Mouse (Mus musculus) kidney, adult 2 months (tissue): ENCODE data around the gene Gzmn. TPM values are rescaled to one million over a fixed set of nuclear protein-coding genes. Genes with fewer than 3 reads are reported as not detected.
"Not testable (repeated sequence)": the region's sequence is repeated elsewhere in the genome, so short reads cannot be mapped to it uniquely, and the experiment has no call there.

Experiments
- DNase-seq: peaks from one replicate; pipeline ENCODE4 v3.0.0; 2021
- H3K27ac ChIP-seq: fragments of 200-500 bp; 2 replicates; pipeline ENCODE4 v1.5.1; 2012; ENCODE audit warnings: low read depth, low read length, control low read depth, inconsistent platforms; ENCODE audit not compliant: insufficient read depth
- H3K27me3 ChIP-seq: fragments of 200-500 bp; replicated peaks from 2 replicates; pipeline ENCODE4 v1.6.1; 2012; ENCODE audit warnings: mild to moderate bottlenecking, moderate library complexity, low read length, inconsistent platforms; ENCODE audit not compliant: control insufficient read depth, insufficient read depth
- H3K36me3 ChIP-seq: fragments of 200-500 bp; 2 replicates; pipeline ENCODE4 v1.6.1; 2012; ENCODE audit warnings: mild to moderate bottlenecking, moderate library complexity, low read length, inconsistent platforms; ENCODE audit not compliant: control insufficient read depth, insufficient read depth
- H3K4me1 ChIP-seq: fragments of 200-500 bp; 2 replicates; pipeline ENCODE4 v1.6.1; 2011; ENCODE audit warnings: low read length; ENCODE audit not compliant: control insufficient read depth, insufficient read depth
- H3K4me3 ChIP-seq: fragments of 200-500 bp; 2 replicates; pipeline ENCODE4 v1.5.1; 2011; ENCODE audit warnings: mild to moderate bottlenecking, low read depth, low read length, control low read depth; ENCODE audit not compliant: insufficient read depth
- CTCF ChIP-seq: fragments of 200-500 bp; conservative IDR thresholded peaks from 2 replicates; pipeline ENCODE4 v1.5.1; 2011; ENCODE audit warnings: low read depth, mild to moderate bottlenecking, control low read depth, low read length, moderate library complexity, mixed read lengths; ENCODE audit not compliant: insufficient read depth, insufficient read length
- POLR2A ChIP-seq: fragments of 200-500 bp; IDR thresholded peaks from one replicate; pipeline ENCODE4 v1.6.1; 2011; ENCODE audit warnings: low read depth, low read length, control low read depth
- WGBS: fragments of 180-500 bp; shearing (Covaris S2); methylation state at CpG from one replicate; pipeline ENCODE4 v1.1.7; 2018; 5-methylcytosine and 5-hydroxymethylcytosine counted together
- polyA plus RNA-seq: library from polyadenylated mRNA; depleted of rRNA; stranded (reverse); fragments of >200 nt; gene quantifications from 2 replicates; pipeline ENCODE4 v1.2.3, GENCODE M21; 2012; rRNA removed

The Gzmn gene
- not detected in 2 replicates for polyA plus RNA-seq

DNA sequence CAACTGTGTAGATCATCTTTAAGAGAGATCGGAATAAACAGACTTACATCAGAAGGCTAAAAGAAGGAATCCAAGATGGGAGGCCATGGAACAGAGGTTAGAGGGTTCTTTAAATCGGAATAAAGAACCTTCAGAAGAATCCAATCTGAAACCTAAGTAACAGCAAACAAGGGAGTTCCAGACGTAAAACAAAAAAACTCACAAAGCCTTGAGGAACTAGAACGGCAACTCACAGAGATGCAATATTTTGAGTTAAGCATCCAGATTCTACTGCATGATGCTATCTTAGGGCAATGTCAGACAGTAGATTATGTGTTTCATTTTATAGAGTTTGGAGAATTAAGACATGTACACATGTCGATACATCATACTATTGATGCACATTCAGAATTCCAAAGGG, at the start of gene Gzmn:
Gene Gzmn (minus strand): TSS at position 101 of the 400 bp plus-strand sequence.
- Histone ChIP-seq H3K4me3 (no peak within 1 kb of the TSS), H3K36me3 (no peaks in the 10 kb centered on the region), H3K4me1 (no peaks in the 10 kb centered on the region), H3K27me3 (no peaks in the 10 kb centered on the region), H3K27ac (no peak within 1 kb of the TSS)
- no peak for DNase-seq
- no peak for TF ChIP-seq CTCF
- no peak for TF ChIP-seq POLR2A
- 90% methylated on average over 5 of the region's 5 CpGs for WGBS

- TF ChIP-seq POLR2A (no peak), CTCF (no peak)
- Histone ChIP-seq H3K27me3 (no peaks in the 10 kb centered on the region), H3K27ac (no peak within 1 kb of the TSS), H3K4me3 (no peak within 1 kb of the TSS), H3K36me3 (no peaks in the 10 kb centered on the region), H3K4me1 (no peaks in the 10 kb centered on the region)
- DNase-seq = no peak
- 91% methylated on average over 4 of the region's 4 CpGs for WGBS
Measured at GRCm38 (mm10) chr14:56211317-56211716, 36.9 kb upstream of the Gzmn start, which contains the start of gene Gzmf. Gzmf (minus strand) TSS chr14:56211417.

- H3K27me3 ChIP-seq = no peaks in the 10 kb centered on the region
- no peak overlapping the region for H3K27ac ChIP-seq
- no peak for DNase-seq
- H3K4me3 ChIP-seq = no peak overlapping the region
- WGBS = 83% methylated on average over 1 of the region's 1 CpGs
- TF ChIP-seq POLR2A (no peak), CTCF (no peak)
- H3K36me3 ChIP-seq = no peaks in the 10 kb centered on the region
- no peaks in the 10 kb centered on the region for H3K4me1 ChIP-seq
Measured at GRCm38 (mm10) chr14:56205613-56206012, 31.2 kb upstream of the Gzmn start.

DNA sequence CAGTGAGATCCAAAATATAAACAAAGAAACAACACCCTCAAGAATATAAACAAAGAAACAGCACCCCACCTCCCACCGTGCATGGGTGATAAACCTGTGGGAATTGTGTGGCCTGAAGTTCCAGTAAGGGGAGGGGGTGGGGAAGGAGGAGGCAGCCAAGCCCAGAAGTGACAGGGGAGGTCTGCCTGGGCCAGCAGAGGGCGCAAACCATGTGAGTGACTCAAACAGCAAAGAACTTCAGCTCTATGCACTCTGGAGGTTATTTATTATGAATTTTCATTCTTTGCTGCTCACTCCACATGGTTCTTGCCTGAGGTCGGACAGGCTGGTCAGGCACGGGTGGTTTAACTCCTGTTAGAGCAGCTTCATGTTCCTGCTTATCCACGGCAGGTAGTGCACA, 30.6 kb upstream of the Gzmn start:
- TF ChIP-seq CTCF = peak; percentile 51
- 30% methylated on average over 5 of the region's 5 CpGs for WGBS
- not testable (repeated sequence) for H3K4me1 ChIP-seq, H3K36me3 ChIP-seq, H3K27ac ChIP-seq, H3K27me3 ChIP-seq, H3K4me3 ChIP-seq
- DNase-seq = peak; percentile 16

DNA sequence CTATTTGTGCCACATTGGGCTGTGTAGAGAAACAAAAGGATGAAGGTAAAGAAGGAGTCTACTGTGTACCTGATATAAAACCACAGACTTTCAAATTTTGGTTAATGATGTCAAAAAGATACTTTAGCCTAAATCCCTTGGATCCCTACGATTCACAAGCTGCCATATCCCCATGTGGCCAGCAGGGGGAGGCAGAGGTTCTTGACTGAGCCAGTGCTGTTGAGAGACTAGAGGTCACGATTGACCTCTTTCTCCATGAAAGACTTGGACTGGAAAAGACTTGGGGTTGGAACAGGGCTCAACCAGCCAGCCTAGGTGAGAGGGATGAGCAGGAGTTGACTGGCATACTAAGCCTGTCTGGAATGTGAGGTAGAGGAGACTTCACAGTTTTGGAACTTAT, 29.6 kb upstream of the Gzmn start:
- peak; percentile 64 for DNase-seq
- H3K27ac ChIP-seq = no peak overlapping the region
- 4% methylated on average over 2 of the region's 2 CpGs for WGBS

DNA sequence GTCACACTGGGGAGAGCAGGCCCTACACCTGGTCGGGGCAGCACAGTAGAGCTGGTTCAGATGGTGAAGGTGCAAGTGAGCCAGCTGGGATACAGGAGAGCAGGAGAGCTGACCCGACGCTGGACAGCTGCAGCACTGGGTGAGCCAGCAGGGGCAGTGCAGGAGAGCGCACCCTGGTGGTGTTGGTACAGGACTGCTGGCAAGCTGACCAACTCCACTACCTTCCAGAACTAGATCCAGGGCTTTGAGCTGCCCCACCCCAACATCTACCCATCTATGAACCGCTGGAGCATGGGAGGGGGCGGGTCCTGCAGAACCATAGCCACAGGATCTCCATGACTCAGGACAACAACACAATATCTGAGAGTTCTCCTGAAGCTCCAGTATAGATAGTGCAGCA, 12.5 kb upstream of the Gzmn start:
- Histone ChIP-seq H3K4me1 (no peaks in the 10 kb centered on the region), H3K27ac (no peak overlapping the region), H3K36me3 (no peaks in the 10 kb centered on the region), H3K27me3 (no peaks in the 10 kb centered on the region), H3K4me3 (no peak overlapping the region)
- WGBS = 55% methylated on average over 6 of the region's 6 CpGs
- DNase-seq = no peak
- TF ChIP-seq POLR2A (no peak), CTCF (0 out of 2 replicates have a peak, but pooled peaks have one; percentile 17)

More for the DNA sequence above, 29.6 kb upstream of the Gzmn start:
- no peak overlapping the region for H3K4me3 ChIP-seq
- no peak for TF ChIP-seq POLR2A
- TF ChIP-seq CTCF = peak; percentile 92
- no peaks in the 10 kb centered on the region for H3K36me3 ChIP-seq
- H3K4me1 ChIP-seq = no peaks in the 10 kb centered on the region
- no peaks in the 10 kb centered on the region for H3K27me3 ChIP-seq

- TF ChIP-seq POLR2A = no peak
- TF ChIP-seq CTCF = no peak
- H3K4me3 ChIP-seq = no peak overlapping the region
- H3K27ac ChIP-seq = no peak overlapping the region
- no peaks in the 10 kb centered on the region for H3K27me3 ChIP-seq
- 65% methylated on average over 5 of the region's 5 CpGs for WGBS
- DNase-seq = no peak
- no peaks in the 10 kb centered on the region for H3K4me1 ChIP-seq
- H3K36me3 ChIP-seq = no peaks in the 10 kb centered on the region
Measured at GRCm38 (mm10) chr14:56186521-56186920, 12.1 kb upstream of the Gzmn start.

DNA sequence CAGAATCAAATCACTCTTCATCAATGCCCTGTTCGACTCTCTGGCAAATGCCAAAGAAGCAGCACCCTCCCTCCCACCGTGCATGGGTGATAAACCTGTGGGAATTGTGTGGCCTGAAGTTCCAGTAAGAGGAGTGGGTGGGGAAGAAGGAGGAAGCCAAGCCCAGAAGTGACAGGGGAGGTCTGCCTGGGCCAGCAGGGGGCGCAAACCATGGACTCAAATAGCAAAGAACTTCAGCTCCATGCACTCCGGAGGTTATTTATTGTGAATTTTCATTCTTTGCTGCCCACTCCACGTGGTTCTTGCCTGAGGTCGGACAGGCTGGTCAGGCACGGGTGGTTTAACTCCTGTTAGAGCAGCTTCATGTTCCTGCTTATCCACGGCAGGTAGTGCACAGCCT, 3.3 kb upstream of the Gzmn start:
- peak; percentile 25 for DNase-seq
- not testable (repeated sequence) for H3K4me3 ChIP-seq, H3K4me1 ChIP-seq, H3K27me3 ChIP-seq, H3K36me3 ChIP-seq, H3K27ac ChIP-seq
- WGBS = 9% methylated on average over 8 of the region's 8 CpGs
- peak; percentile 57 for TF ChIP-seq CTCF
